In genomic region chr1:189403139-189403538, GRCm38 (mm10) we compare ENCODE assay signal across 19 mouse cellular contexts. TPM values are rescaled to one million over a fixed set of nuclear protein-coding genes. Genes with fewer than 3 reads are reported as not detected.
DNase-seq lines count a peak whose midpoint lies in the region; ATAC-seq lines count a peak whose summit lies in the region.
"Had no signal": no experiment of that assay in that cellular context is flagged by ENCODE, and none has a peak within 500 bp of the region (broad histone marks: within the 10 kb centered on the region; RNA-seq: fewer than 3 reads in every experiment).

No protein-coding gene starts in this region.

- 42% methylated on average over 4 of the region's 4 CpGs for WGBS in kidney, embryonic 15.5 days
- WGBS in embryonic facial prominence, embryonic 11.5 days = 69% methylated on average over 4 of the region's 4 CpGs
- WGBS in limb, embryonic 15.5 days = 54% methylated on average over 4 of the region's 4 CpGs
- WGBS in hindbrain, embryonic 11.5 days = 74% methylated on average over 4 of the region's 4 CpGs

- no peak overlapping the region for H3K9ac ChIP-seq in kidney, embryonic 15.5 days
- no peak overlapping the region for H3K9ac ChIP-seq in embryonic facial prominence, embryonic 11.5 days (replicated peaks; ENCODE audit: low read length)
- H3K9ac ChIP-seq in limb, embryonic 15.5 days = no peak overlapping the region
- H3K9ac ChIP-seq in hindbrain, embryonic 11.5 days (ENCODE audit: low read depth, low read length) = no peak overlapping the region
- H3K9ac ChIP-seq: forebrain, embryonic 15.5 days; hindbrain, embryonic 14.5 days; liver, embryonic 12.5 days; stomach, embryonic 15.5 days had no signal

- peaks cover 19% of the 10 kb centered on the region for H3K4me1 ChIP-seq in kidney, embryonic 15.5 days
- peaks cover 2% of the 10 kb centered on the region; the same call in 1 of the 2 replicates for H3K4me1 ChIP-seq in embryonic facial prominence, embryonic 11.5 days (ENCODE audit: control insufficient read depth, insufficient read depth, low read length)
- H3K4me1 ChIP-seq in limb, embryonic 15.5 days = peaks cover 10% of the 10 kb centered on the region; the same call in 1 of the 2 replicates
- no peaks in the 10 kb centered on the region for H3K4me1 ChIP-seq in hindbrain, embryonic 11.5 days (replicated peaks; ENCODE audit: control insufficient read depth, insufficient read depth, low read length)
- H3K4me1 ChIP-seq: forebrain, embryonic 15.5 days; heart, embryonic 10.5 days; liver, embryonic 12.5 days; megakaryocyte, embryonic 14.5 days; stomach, embryonic 15.5 days had no signal

- DNase-seq in kidney, adult 9 months = no peak
- peak; percentile 70 for DNase-seq in embryonic facial prominence, embryonic 11.5 days (ENCODE audit: low spot score)
- peak; percentile 12 for DNase-seq in hindlimb bud, embryonic 11.5 days (ENCODE audit: extremely low spot score, low read depth, low spot score)
- DNase-seq in cerebellum, adult 18-20 months = no peak
- DNase-seq in hindbrain, embryonic 11.5 days (ENCODE audit: low spot score) = no peak
- DNase-seq: adrenal gland, postnatal 25 days; B cell, adult 2 months; cerebellum, adult 2 months; kidney, adult 2 months; lung, adult 2 months had no signal

- peak; percentile 87 for ATAC-seq in kidney, embryonic 15.5 days (replicated peaks; ENCODE audit: low FRiP score)
- peak; percentile 84 for ATAC-seq in embryonic facial prominence, embryonic 11.5 days (replicated peaks; ENCODE audit: insufficient number of reproducible peaks, low FRiP score, low TSS enrichment, low read depth)
- no peak for ATAC-seq in limb, embryonic 15.5 days (ENCODE audit: insufficient number of reproducible peaks, low FRiP score, low TSS enrichment, low read depth)
- ATAC-seq in hindbrain, embryonic 11.5 days (ENCODE audit: low FRiP score) = no peak
- ATAC-seq: forebrain, embryonic 15.5 days; liver, embryonic 12.5 days; midbrain, embryonic 16.5 days had no signal

- H3K9me3 ChIP-seq in kidney, embryonic 15.5 days (replicated peaks) = no peaks in the 10 kb centered on the region
- H3K9me3 ChIP-seq in embryonic facial prominence, embryonic 11.5 days (replicated peaks; ENCODE audit: control insufficient read depth, low read length) = no peaks in the 10 kb centered on the region
- no peaks in the 10 kb centered on the region for H3K9me3 ChIP-seq in limb, embryonic 15.5 days
- no peaks in the 10 kb centered on the region for H3K9me3 ChIP-seq in hindbrain, embryonic 11.5 days (ENCODE audit: control insufficient read depth, low read length)
- H3K9me3 ChIP-seq: forebrain, embryonic 15.5 days; heart, embryonic 10.5 days; liver, embryonic 12.5 days; stomach, embryonic 15.5 days had no signal

- H3K4me2 ChIP-seq in kidney, embryonic 15.5 days = no peak overlapping the region
- no peak overlapping the region for H3K4me2 ChIP-seq in embryonic facial prominence, embryonic 11.5 days (ENCODE audit: low read depth, low read length)
- H3K4me2 ChIP-seq in limb, embryonic 15.5 days = peak overlapping the region; percentile 29; the same call in 1 of the 2 replicates
- no peak overlapping the region for H3K4me2 ChIP-seq in hindbrain, embryonic 11.5 days (replicated peaks; ENCODE audit: low read depth, low read length)
- H3K4me2 ChIP-seq: forebrain, embryonic 15.5 days; hindbrain, embryonic 14.5 days; liver, embryonic 12.5 days had no signal

- H3K4me3 ChIP-seq in kidney, embryonic 15.5 days (replicated peaks) = no peak overlapping the region
- no peak overlapping the region for H3K4me3 ChIP-seq in embryonic facial prominence, embryonic 11.5 days (ENCODE audit: low read depth, low read length)
- no peak overlapping the region for H3K4me3 ChIP-seq in limb, embryonic 15.5 days
- no peak overlapping the region for H3K4me3 ChIP-seq in hindbrain, embryonic 11.5 days (ENCODE audit: low read depth, low read length)
- H3K4me3 ChIP-seq: forebrain, embryonic 15.5 days; heart, embryonic 10.5 days; liver, embryonic 12.5 days; megakaryocyte, embryonic 14.5 days; stomach, embryonic 15.5 days had no signal

- 0 out of 2 replicates have a peak overlapping the region, but pooled peaks have one; percentile 27 for H3K27ac ChIP-seq in kidney, embryonic 15.5 days
- H3K27ac ChIP-seq in embryonic facial prominence, embryonic 11.5 days (replicated peaks; ENCODE audit: low read depth, low read length) = no peak overlapping the region; the same call in 1 of the 2 replicates
- no peak overlapping the region for H3K27ac ChIP-seq in limb, embryonic 15.5 days
- no peak overlapping the region for H3K27ac ChIP-seq in hindbrain, embryonic 11.5 days (ENCODE audit: low read depth, low read length)
- H3K27ac ChIP-seq: forebrain, embryonic 15.5 days; heart, embryonic 10.5 days; hindbrain, embryonic 14.5 days; liver, embryonic 12.5 days; stomach, embryonic 15.5 days had no signal

- no peaks in the 10 kb centered on the region for H3K36me3 ChIP-seq in kidney, embryonic 15.5 days
- no peaks in the 10 kb centered on the region for H3K36me3 ChIP-seq in embryonic facial prominence, embryonic 11.5 days (replicated peaks; ENCODE audit: control insufficient read depth, insufficient read depth, low read depth, low read length)
- no peaks in the 10 kb centered on the region for H3K36me3 ChIP-seq in limb, embryonic 15.5 days
- no peaks in the 10 kb centered on the region for H3K36me3 ChIP-seq in hindbrain, embryonic 11.5 days (ENCODE audit: control insufficient read depth, insufficient read depth, low read length)
- H3K36me3 ChIP-seq: forebrain, embryonic 15.5 days; heart, embryonic 10.5 days; liver, embryonic 12.5 days; stomach, embryonic 15.5 days had no signal

- no peaks in the 10 kb centered on the region for H3K27me3 ChIP-seq in kidney, embryonic 15.5 days
- no peaks in the 10 kb centered on the region for H3K27me3 ChIP-seq in embryonic facial prominence, embryonic 11.5 days (ENCODE audit: control insufficient read depth, insufficient read depth, low read length)
- H3K27me3 ChIP-seq in limb, embryonic 15.5 days = no peaks in the 10 kb centered on the region; the same call in 1 of the 2 replicates
- H3K27me3 ChIP-seq in hindbrain, embryonic 11.5 days (ENCODE audit: control insufficient read depth, insufficient read depth, low read length) = no peaks in the 10 kb centered on the region
- H3K27me3 ChIP-seq: forebrain, embryonic 15.5 days; liver, embryonic 12.5 days; megakaryocyte, embryonic 14.5 days; stomach, embryonic 15.5 days had no signal

RNA-seq across cellular contexts. Expression of gene Kcnk2, which starts 1.1 kb away (rescaled TPM):
- polyA plus RNA-seq in kidney, embryonic 15.5 days (2015; fragmentation: Nextera tagmentation; extraction: Ambion mirVana) = 1.3 and 2.0 TPM in 2 replicates
- polyA plus RNA-seq in embryonic facial prominence, embryonic 11.5 days (2014; fragmentation: Nextera tagmentation; extraction: Ambion mirVana) = 6.1 and 6.2 TPM in 2 replicates
- 7.2 and 9.3 TPM in 2 replicates for polyA plus RNA-seq in limb, embryonic 15.5 days (2015; fragmentation: Nextera tagmentation; extraction: Ambion mirVana)
- polyA plus RNA-seq in hindbrain, embryonic 11.5 days (2014; fragmentation: Nextera tagmentation; extraction: Ambion mirVana) = 5.6 and 6.1 TPM in 2 replicates

Comparison
In these comparisons a context has a peak if more than half of its experiments do, and no peak if none do; other contexts are left out.
1. ATAC-seq: peak in kidney, embryonic 15.5 days (single experiment) and embryonic facial prominence, embryonic 11.5 days (single experiment); none in limb, embryonic 15.5 days (single experiment) and hindbrain, embryonic 11.5 days (single experiment).
2. DNase-seq: peak in embryonic facial prominence, embryonic 11.5 days (single experiment) and hindlimb bud, embryonic 11.5 days (single experiment); none in kidney, adult 9 months (single experiment), cerebellum, adult 18-20 months (0 of 2) and hindbrain, embryonic 11.5 days (single experiment).